ENCODE assay signal across 15 mouse cellular contexts in genomic region chr5:133927054-133927453, GRCm38 (mm10).
DNase-seq lines count a peak whose midpoint lies in the region.
"Had no signal": no experiment of that assay in that cellular context is flagged by ENCODE, and none has a peak within 500 bp of the region (broad histone marks: within the 10 kb centered on the region; RNA-seq: fewer than 3 reads in every experiment).

No protein-coding gene starts in this region.

- intact Hi-C loops in left cerebral cortex, postnatal 10 days (cut with DNase I) = no loop called here

- peak; percentile 16 to 34 for DNase-seq in frontal cortex, postnatal 36 days (ENCODE audit: low spot score in 2 of 2)
- no peak for DNase-seq in frontal cortex, postnatal 10 days (ENCODE audit: low spot score in 2 of 2)
- DNase-seq in left cerebral cortex, adult 18-20 months (ENCODE audit: low spot score in 2 of 2) = peak; percentile 2 to 20
- DNase-seq in left cerebral cortex, postnatal 10 days (ENCODE audit: extremely low spot score in 1 of 2, low spot score in 2 of 2) = no peak
- DNase-seq in layer of hippocampus, adult 8-10 months (ENCODE audit: low spot score in 2 of 2) = peak; percentile 38 to 62
- DNase-seq in layer of hippocampus, postnatal 36 days = peak; percentile 35 to 42
- DNase-seq: adrenal gland, postnatal 25 days; B cell, adult 2 months; cerebellum, adult 8-10 months; embryo, embryonic 11 days; gastrocnemius, postnatal 25 days; heart, adult 18-20 months; heart, postnatal 4 days; kidney, adult 9 months; kidney, postnatal 14 days had no signal

Comparison
In these comparisons a context has a peak if more than half of its experiments do, and no peak if none do; other contexts are left out.
1. DNase-seq: peak in frontal cortex, postnatal 36 days (2 of 2), left cerebral cortex, adult 18-20 months (2 of 2), layer of hippocampus, adult 8-10 months (2 of 2) and layer of hippocampus, postnatal 36 days (2 of 2); none in frontal cortex, postnatal 10 days (0 of 2) and left cerebral cortex, postnatal 10 days (0 of 2).